Mouse (Mus musculus) kidney, adult 8-10 months (tissue): ENCODE measurements around the gene Btbd35f12.
"Not testable (repeated sequence)": the region's sequence is repeated elsewhere in the genome, so short reads cannot be mapped to it uniquely, and the experiment has no call there.

Experiments used
- DNase-seq, 2 experiments: peaks; one replicate each; pipeline ENCODE4 v3.0.0; 2022

The Btbd35f12 gene

DNA sequence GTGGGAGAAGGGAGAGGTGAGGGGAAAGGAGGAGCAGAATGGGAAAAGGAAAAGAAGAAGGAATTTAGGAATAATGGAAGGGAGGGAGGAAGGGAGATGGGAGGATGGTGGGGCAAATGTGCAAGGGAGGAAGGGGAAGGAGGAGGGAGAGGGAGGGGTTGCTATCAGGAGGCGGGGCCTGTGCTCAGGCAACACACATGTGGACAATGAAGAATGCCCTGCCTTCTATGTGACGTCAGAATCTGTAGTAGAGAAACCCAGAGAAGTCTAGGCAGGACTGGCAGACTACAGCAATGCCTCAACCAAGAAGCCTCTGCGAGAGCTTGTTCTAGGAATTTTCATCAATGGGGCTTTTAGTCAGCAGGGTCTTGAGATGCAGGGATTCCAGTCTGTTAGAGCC is at the start of gene Btbd35f12:
Btbd35f12 (plus strand) TSS at position 301 of the 400 bp plus-strand sequence.
- not testable (repeated sequence) for DNase-seq

DNA sequence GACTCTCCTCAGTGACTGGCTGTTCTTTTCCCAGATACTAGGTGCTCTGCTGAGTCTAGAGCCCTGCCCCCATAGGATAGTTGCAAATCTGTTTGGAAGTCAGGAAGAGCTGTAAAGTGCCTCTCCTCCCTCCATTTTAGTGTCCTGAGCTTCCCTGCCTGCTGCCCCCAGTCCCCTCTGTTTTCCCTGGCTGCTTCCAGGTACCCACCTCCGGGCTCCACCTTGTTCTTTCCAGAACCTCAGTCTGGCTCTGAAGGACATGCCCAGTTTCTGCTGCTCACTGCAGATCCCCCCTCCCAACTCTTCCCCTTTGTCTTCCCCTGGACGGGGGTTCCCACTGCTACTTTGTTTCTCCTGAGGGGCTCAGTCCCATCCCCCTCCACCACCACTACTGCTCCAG is 40.1 kb downstream of the Btbd35f12 start:
- DNase-seq = not testable (repeated sequence)
